Mouse (Mus musculus): Measurements from ENCODE around the gene Snrk. TPM values are rescaled to one million over a fixed set of nuclear protein-coding genes. Genes with fewer than 3 reads are reported as not detected.

Gene Snrk
- polyA plus RNA-seq, 1 experiment from 2014 or later, result 31.3 TPM

DNA sequence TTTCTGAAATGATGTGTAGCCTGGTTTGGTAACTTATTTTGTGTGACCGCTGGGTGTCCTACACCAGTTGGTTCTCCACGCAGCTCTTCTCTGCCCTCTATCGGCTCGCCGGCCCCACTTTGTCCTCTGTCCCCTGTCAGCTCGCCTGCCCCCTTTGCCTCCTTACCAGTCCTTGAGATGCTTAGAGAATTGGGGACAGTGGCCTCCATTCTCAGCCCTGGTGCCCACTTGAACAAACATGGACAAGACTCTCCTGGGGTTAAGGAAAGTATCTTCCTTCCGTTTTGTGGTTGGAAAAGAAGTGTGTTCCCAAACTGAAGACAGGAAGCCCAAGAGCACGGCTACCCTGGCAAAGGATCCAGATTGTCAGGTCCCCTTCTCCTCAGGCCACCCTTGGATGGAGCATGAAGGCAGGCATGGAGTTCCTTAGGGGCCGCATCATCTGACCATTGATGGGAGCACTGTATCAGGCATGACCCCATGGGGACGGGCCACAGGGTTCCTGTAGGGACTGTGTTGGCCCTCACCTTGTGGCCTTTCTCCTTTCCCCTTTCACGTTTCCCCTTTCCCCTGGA lies 55.6 kb downstream of the Snrk start:
- Histone ChIP-seq H3K9ac (ENCODE audit: low read length) (no peak overlapping the region), H3K4me1 (ENCODE audit: control insufficient read depth in 2 of 2, insufficient read depth in 2 of 2, low read length in 2 of 2) (peaks cover 12 to 17% of the 10 kb centered on the region in 2 experiments), H3K4me2 (ENCODE audit: low read length) (no peak overlapping the region), H3K4me3 (ENCODE audit: control insufficient read depth in 1 of 2, insufficient read depth in 1 of 2, low read depth in 1 of 2, low read length in 2 of 2) (no peak overlapping the region), H3K27me3 (ENCODE audit: control insufficient read depth, insufficient read depth, low read length) (no peaks in the 10 kb centered on the region), H3K27ac (replicated peaks in 1 of 2; ENCODE audit: control insufficient read depth in 1 of 2, insufficient read depth in 1 of 2, low read depth in 2 of 2, low read length in 2 of 2) (no peak overlapping the region), H3K9me3 (ENCODE audit: control insufficient read depth, low read length) (no peaks in the 10 kb centered on the region), H3K36me3 (ENCODE audit: control insufficient read depth, insufficient read depth, low read length) (peaks cover 31% of the 10 kb centered on the region)
- no peak for ATAC-seq (ENCODE audit: insufficient number of reproducible peaks, insufficient read depth, low FRiP score, low read depth)
- 81% methylated on average over 11 of the region's 11 CpGs for WGBS

DNA sequence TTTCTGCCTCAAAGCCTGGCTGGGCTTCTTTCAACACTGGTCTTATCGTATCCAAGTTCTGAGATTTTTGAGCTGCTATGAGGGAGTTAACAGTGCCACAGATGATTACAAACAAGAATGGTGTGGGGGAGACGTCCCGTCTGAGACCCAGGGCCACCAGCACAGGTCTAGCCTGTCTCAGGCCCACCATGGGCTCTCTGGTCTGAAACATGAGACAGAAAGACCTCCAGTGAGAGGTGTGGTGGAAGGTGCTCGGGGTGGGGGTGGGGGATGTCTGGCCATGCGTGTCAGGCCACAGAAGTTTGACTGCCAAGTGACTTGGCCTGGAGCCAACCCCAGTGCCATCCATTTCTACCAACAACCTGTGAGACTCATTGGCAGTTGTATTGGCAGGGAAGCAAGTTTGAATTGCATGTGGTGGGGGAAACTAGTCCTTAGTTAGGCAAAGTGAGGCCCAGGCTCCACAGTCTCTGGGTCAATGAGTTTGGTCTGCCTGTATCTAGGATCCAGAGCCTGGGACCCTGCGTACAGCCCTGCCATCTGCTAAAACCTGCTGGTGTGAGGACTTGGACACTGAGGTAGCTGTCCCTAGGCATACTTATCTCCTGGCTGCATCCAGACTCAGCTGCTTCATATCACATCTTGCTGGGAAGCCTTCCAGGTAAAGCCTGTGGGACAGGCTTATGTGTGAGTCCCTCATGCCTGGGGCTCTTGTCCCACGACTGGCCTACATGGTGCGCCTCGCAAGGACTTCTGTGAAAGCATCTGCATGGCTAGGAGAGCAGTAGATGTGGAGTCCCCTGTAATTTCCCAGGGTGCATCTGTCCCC lies 56.6 kb downstream of the Snrk start:
- 66% methylated on average over 9 of the region's 9 CpGs for WGBS
- no peak for ATAC-seq (ENCODE audit: insufficient number of reproducible peaks, insufficient read depth, low FRiP score, low read depth)
- peaks cover 21 to 26% of the 10 kb centered on the region in 2 experiments for H3K4me1 ChIP-seq (ENCODE audit: control insufficient read depth in 2 of 2, insufficient read depth in 2 of 2, low read length in 2 of 2)
- no peak overlapping the region for H3K9ac ChIP-seq (ENCODE audit: low read length)
- H3K4me2 ChIP-seq (ENCODE audit: low read length), result no peak overlapping the region
- no peak overlapping the region for H3K4me3 ChIP-seq (ENCODE audit: control insufficient read depth in 1 of 2, insufficient read depth in 1 of 2, low read depth in 1 of 2, low read length in 2 of 2)
- H3K27ac ChIP-seq (replicated peaks in 1 of 2; ENCODE audit: control insufficient read depth in 1 of 2, insufficient read depth in 1 of 2, low read depth in 2 of 2, low read length in 2 of 2), result no peak overlapping the region
- no peaks in the 10 kb centered on the region for H3K27me3 ChIP-seq (ENCODE audit: control insufficient read depth, insufficient read depth, low read length)
- H3K36me3 ChIP-seq (ENCODE audit: control insufficient read depth, insufficient read depth, low read length), result peaks cover 27% of the 10 kb centered on the region
- no peaks in the 10 kb centered on the region for H3K9me3 ChIP-seq (ENCODE audit: control insufficient read depth, low read length)

DNA sequence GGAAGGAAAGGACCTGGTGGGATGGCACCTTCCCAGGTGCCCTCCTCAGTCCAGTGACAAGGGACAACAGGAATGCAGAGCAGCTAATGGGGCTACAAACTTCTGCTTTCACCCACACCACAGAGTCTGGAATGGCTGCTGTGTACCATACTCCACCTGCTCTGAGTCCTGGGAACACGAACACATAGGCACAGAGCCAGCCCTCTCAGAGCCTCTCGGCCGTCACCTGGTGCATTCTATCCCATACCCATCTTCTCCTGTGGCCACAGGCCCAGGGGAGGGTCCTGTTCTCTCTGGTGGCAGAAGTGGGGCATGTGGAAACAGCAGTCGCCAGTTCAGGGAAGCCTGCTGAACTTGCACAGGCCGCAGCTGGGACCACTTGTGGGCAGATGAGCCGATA lies 57.7 kb downstream of the Snrk start:
- Histone ChIP-seq H3K27me3 (ENCODE audit: control insufficient read depth, insufficient read depth, low read length) (no peaks in the 10 kb centered on the region), H3K4me2 (ENCODE audit: low read length) (no peak overlapping the region)

DNA sequence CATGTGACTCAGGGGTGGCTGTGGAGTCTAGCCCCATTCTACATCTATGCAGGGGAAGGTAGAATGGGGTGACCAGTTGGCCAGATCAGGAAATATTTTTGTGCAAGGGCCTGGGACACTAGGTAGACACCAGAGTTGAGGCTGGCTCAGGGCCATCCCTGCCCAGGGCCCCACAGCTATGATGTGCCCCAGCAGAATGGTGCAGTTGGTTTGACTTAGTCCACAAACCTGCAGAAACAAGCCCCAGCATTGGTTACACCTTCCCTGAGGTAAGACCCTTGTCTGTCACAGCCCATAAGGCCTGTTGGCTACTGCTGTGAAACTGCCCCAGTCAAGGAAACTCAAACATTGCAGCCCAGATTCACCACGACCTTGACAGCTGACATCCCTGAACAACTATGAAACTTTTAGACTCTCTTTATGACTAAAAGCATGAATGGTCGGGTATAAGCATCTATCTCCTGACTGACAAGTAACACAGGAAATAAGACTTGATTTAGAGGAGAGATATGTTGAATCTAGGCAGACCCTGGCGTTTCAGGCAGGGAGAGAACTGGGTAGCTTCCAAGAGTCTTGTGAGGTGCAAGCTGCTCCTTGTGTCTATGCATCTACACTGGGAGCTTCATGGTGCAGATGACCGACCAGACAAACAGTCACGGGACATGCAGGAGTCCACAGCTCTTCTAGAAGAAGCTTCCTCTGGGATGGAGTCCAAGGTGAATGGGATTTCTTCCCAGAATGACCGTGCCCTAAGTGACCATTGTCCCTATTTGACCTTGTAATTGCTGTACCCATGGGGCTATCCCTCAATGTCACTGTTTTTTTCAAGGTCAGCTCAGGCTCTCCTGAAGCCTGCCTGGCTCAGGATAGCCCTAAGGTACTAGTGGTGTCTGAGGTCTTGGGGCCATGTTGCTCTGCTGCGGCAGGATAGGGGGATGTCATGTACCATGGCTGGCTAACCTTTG lies 60.5 kb downstream of the Snrk start:
- no peak for ATAC-seq (ENCODE audit: insufficient number of reproducible peaks, insufficient read depth, low FRiP score, low read depth)
- Histone ChIP-seq H3K4me2 (ENCODE audit: low read length) (no peak overlapping the region), H3K36me3 (ENCODE audit: control insufficient read depth, insufficient read depth, low read length) (peaks cover 12% of the 10 kb centered on the region; the same call in 1 of the 2 replicates), H3K4me3 (ENCODE audit: control insufficient read depth in 1 of 2, insufficient read depth in 1 of 2, low read depth in 1 of 2, low read length in 2 of 2) (no peak overlapping the region), H3K4me1 (ENCODE audit: control insufficient read depth in 2 of 2, insufficient read depth in 2 of 2, low read length in 2 of 2) (peaks cover 25 to 32% of the 10 kb centered on the region in 2 experiments), H3K9me3 (ENCODE audit: control insufficient read depth, low read length) (no peaks in the 10 kb centered on the region), H3K9ac (ENCODE audit: low read length) (no peak overlapping the region), H3K27ac (replicated peaks in 1 of 2; ENCODE audit: control insufficient read depth in 1 of 2, insufficient read depth in 1 of 2, low read depth in 2 of 2, low read length in 2 of 2) (peak overlapping the region; percentile 46 to 55), H3K27me3 (ENCODE audit: control insufficient read depth, insufficient read depth, low read length) (no peaks in the 10 kb centered on the region)
- 72% methylated on average over 7 of the region's 7 CpGs for WGBS

More for the DNA sequence above, 57.7 kb downstream of the Snrk start:
- Histone ChIP-seq H3K9me3 (ENCODE audit: control insufficient read depth, low read length) (no peaks in the 10 kb centered on the region), H3K27ac (replicated peaks in 1 of 2; ENCODE audit: control insufficient read depth in 1 of 2, insufficient read depth in 1 of 2, low read depth in 2 of 2, low read length in 2 of 2) (no peak overlapping the region), H3K36me3 (ENCODE audit: control insufficient read depth, insufficient read depth, low read length) (peaks cover 25% of the 10 kb centered on the region), H3K4me3 (ENCODE audit: control insufficient read depth in 1 of 2, insufficient read depth in 1 of 2, low read depth in 1 of 2, low read length in 2 of 2) (no peak overlapping the region), H3K4me1 (ENCODE audit: control insufficient read depth in 2 of 2, insufficient read depth in 2 of 2, low read length in 2 of 2) (peaks cover 25 to 32% of the 10 kb centered on the region in 2 experiments), H3K9ac (ENCODE audit: low read length) (no peak overlapping the region)
- 87% methylated on average over 6 of the region's 6 CpGs for WGBS
- ATAC-seq (ENCODE audit: insufficient number of reproducible peaks, insufficient read depth, low FRiP score, low read depth), result no peak

GRCm38 (mm10) chr9:122178427-122178826 lies 61.4 kb downstream of the Snrk start:
- Histone ChIP-seq H3K27ac (replicated peaks in 1 of 2; ENCODE audit: control insufficient read depth in 1 of 2, insufficient read depth in 1 of 2, low read depth in 2 of 2, low read length in 2 of 2) (peak overlapping the region; percentile 46 to 55), H3K4me2 (ENCODE audit: low read length) (no peak overlapping the region), H3K4me1 (ENCODE audit: control insufficient read depth in 2 of 2, insufficient read depth in 2 of 2, low read length in 2 of 2) (peaks cover 20 to 27% of the 10 kb centered on the region in 2 experiments), H3K36me3 (ENCODE audit: control insufficient read depth, insufficient read depth, low read length) (peaks cover 12% of the 10 kb centered on the region; the same call in 1 of the 2 replicates), H3K27me3 (ENCODE audit: control insufficient read depth, insufficient read depth, low read length) (no peaks in the 10 kb centered on the region), H3K4me3 (ENCODE audit: control insufficient read depth in 1 of 2, insufficient read depth in 1 of 2, low read depth in 1 of 2, low read length in 2 of 2) (no peak overlapping the region), H3K9me3 (ENCODE audit: control insufficient read depth, low read length) (no peaks in the 10 kb centered on the region), H3K9ac (ENCODE audit: low read length) (no peak overlapping the region)
- WGBS, result 42% methylated on average over 4 of the region's 4 CpGs
- no peak for ATAC-seq (ENCODE audit: insufficient number of reproducible peaks, insufficient read depth, low FRiP score, low read depth)

DNA sequence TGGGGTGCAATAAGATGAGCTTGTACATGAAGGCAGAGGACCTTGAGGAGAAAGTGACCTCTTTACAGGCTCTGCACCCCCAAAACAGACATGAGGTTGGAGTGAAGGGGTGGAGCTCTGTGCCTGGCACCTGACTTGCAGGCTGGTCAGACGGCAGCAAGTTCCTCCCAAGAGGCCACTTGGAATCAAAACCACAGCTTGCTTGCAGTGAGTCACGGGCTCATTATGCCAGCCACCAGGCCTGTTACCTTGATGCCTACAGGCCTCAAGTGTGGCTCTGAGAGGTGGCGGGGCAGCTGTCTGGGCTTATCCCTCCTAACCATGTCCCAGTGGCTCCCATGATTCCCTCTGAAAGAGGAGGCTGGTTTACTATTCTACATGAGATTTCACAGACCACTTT lies 63.0 kb downstream of the Snrk start:
- Histone ChIP-seq H3K27ac (replicated peaks in 1 of 2; ENCODE audit: control insufficient read depth in 1 of 2, insufficient read depth in 1 of 2, low read depth in 2 of 2, low read length in 2 of 2) (no peak overlapping the region), H3K4me1 (ENCODE audit: control insufficient read depth in 2 of 2, insufficient read depth in 2 of 2, low read length in 2 of 2) (peaks cover 16 to 23% of the 10 kb centered on the region in 2 experiments), H3K4me2 (ENCODE audit: low read length) (no peak overlapping the region), H3K9ac (ENCODE audit: low read length) (no peak overlapping the region), H3K27me3 (ENCODE audit: control insufficient read depth, insufficient read depth, low read length) (no peaks in the 10 kb centered on the region), H3K4me3 (ENCODE audit: control insufficient read depth in 1 of 2, insufficient read depth in 1 of 2, low read depth in 1 of 2, low read length in 2 of 2) (no peak overlapping the region), H3K9me3 (ENCODE audit: control insufficient read depth, low read length) (no peaks in the 10 kb centered on the region), H3K36me3 (ENCODE audit: control insufficient read depth, insufficient read depth, low read length) (peaks cover 10% of the 10 kb centered on the region; the same call in 1 of the 2 replicates)
- WGBS, result 74% methylated on average over 3 of the region's 3 CpGs
- no peak for ATAC-seq (ENCODE audit: insufficient number of reproducible peaks, insufficient read depth, low FRiP score, low read depth)

GRCm38 (mm10) chr9:122183074-122183473 lies 66.0 kb downstream of the Snrk start:
- no peak overlapping the region for H3K9ac ChIP-seq (ENCODE audit: low read length)

More at GRCm38 (mm10) chr9:122183074-122183473, 66.0 kb downstream of the Snrk start:
- Histone ChIP-seq H3K27ac (replicated peaks in 1 of 2; ENCODE audit: control insufficient read depth in 1 of 2, insufficient read depth in 1 of 2, low read depth in 2 of 2, low read length in 2 of 2) (no peak overlapping the region), H3K4me3 (ENCODE audit: control insufficient read depth in 1 of 2, insufficient read depth in 1 of 2, low read depth in 1 of 2, low read length in 2 of 2) (no peak overlapping the region), H3K4me2 (ENCODE audit: low read length) (no peak overlapping the region), H3K36me3 (ENCODE audit: control insufficient read depth, insufficient read depth, low read length) (no peaks in the 10 kb centered on the region), H3K27me3 (ENCODE audit: control insufficient read depth, insufficient read depth, low read length) (no peaks in the 10 kb centered on the region), H3K9me3 (ENCODE audit: control insufficient read depth, low read length) (no peaks in the 10 kb centered on the region), H3K4me1 (ENCODE audit: control insufficient read depth in 2 of 2, insufficient read depth in 2 of 2, low read length in 2 of 2) (peaks cover 25 to 42% of the 10 kb centered on the region in 2 experiments)
- no peak for ATAC-seq (ENCODE audit: insufficient number of reproducible peaks, insufficient read depth, low FRiP score, low read depth)
- WGBS, result 76% methylated on average over 4 of the region's 4 CpGs

Data from heart, embryonic 14.5 days (tissue).